Mouse (Mus musculus): ENCODE measurements at regions not wholly inside any gene's neighbourhood (a gene's known extent, or its start where the extent isn't known, plus 50 kb on each side); places are given as distances from the start of the nearest gene placed in this dataset.

DNA sequence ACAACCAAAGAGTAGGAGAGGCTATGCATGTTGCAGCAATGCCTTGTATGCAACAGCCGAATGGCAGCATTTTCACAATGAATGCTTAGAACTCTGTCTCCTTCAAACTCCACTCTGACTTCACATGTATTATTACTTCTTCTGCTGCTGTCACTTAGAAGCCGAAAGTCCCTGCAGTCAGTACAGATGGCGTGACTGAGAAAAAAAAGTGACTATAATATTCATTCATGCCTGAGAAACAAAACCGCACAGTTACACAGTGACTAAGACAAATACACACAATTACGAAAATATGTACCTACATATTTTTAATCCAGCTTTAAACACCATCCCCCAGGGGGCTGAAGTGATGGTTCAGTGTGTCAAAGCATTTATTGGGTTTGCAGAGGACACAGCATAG is 154.8 kb upstream of the Pitx2 start:
- DNase-seq: no peak

DNA sequence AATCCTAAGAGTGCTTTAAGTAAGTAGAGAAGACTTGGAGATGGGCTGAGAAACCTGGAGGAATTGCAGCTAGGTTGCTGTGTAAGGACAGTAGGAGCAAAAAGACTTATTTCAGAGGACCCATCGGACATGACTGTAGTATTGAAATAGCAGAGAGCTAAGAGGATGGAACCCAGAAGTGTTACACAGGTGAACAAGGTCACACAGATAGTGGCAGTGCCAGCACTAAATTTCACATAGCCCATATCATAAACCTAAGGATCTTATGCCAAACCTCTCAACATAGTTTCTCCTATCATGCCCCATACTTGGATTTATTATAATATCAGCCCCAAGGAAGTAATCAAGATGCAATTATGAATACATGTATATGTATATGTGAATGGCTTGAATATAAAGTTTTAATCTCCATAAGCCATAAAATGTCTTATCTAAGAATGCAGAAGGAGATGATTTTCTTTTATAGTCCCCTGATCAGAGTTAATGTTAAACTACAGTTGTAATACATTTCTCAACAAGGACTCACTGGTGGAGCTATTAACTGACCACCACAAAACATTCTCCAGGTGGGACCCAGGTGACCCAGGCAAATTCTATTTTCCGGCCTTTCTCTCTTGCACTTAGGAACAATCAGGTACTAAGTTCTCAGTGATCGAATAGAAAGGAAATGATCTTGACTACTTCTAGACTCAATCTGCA is 149.6 kb upstream of the Pitx2 start:
- DNase-seq: no peak

DNA sequence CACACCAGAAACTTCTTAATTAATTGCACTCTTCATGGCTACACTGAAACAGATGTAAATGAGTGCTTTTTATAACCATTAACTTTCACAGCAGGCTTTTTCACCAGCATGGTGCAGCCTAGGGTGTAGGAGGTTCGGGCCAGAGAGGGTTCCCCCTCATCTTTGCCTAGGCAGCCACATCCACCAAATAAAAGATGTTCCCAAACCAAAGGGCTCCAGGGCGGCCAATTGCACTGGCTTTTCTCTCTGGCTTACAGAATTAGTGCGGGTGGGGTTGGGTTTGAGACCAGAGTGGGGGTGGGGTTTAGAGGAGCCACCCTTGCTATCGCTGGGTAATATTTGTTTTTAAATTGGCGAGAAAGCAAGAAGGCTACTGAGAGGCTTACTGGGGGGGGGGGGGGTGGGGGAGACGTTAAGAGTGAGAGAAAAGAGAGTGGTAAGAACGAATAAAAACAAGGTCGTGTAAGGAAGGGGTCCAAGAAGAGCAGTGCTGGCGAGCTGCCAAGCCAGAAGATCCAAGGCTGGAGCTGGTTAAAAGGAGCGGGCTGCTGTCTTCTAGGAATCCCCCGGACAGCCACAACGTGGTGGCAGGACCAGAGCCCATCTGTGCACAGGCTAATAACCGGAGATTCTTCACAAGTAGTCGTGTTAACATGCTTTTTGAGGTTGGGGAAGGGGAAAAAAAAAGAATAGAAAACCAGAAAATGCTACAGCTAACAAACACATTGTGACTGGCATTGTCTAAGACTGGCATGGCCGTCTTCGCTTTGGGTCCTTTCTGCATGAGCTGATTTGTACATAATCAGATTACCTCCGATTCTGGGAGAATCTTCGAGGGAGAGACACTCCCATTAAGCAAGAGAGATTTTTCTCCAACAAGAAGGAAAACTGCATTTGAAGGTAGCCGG is 134.0 kb upstream of the Pitx2 start:
- peak in 1 of 2 experiments; percentile 3 for DNase-seq

DNA sequence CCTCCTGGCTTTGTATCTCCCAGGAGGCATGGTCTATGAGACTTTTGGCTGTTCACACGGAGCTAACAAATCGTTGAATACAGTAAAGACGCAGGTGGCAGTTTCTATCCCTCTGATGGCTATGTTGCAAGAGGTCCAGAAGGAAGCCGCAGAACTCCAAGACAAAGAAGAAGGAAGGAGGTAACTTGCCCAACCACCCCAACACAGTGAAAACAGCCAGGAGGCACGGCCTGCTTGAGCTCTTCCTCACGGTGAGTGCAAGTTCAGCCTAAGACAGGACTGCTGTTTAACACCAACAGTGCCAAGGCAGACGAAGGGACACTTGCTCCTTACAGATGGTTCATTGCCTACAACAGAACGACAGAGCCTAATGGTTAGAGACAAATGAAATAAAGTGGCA is 130.0 kb upstream of the Pitx2 start:
- DNase-seq: no peak

DNA sequence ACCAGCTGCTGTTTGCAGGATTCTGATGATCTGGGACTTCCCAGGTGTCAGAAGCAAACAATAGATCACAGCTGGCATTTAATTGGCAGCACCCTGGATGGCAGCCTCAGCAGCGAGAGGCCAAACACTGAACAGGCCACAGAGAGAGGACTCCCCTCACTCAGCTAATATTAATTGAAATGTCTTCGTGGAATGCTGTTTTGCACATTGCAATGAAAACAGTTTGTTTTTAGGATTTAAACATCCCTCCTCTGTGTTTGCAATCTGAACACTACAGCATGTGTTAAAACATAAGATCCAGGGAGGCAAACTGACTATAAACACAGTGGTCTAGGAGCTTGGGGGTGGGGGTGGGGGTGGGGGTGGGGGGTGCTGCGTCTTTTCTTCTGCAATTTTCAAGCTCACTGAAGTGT is 129.2 kb upstream of the Pitx2 start:
- DNase-seq: no peak

DNA sequence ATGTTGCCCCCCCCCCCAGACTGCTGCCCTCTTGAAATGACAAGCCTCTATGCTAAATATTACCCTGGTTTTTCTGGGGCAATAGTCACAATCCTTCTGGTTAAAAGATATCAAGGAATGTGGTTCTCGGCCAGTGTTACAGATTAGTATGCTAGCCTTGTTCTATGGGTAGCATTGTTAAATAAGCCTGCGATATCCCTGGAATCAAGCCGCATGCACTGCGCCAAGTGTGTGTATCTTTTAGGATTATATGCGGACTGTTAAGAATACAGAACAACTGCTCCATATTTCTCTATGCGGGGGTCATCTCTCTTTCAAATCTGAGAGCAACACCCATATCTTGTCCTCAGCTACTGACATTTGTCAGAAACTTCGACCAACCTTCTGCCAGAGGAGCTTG is 128.7 kb upstream of the Pitx2 start:
- no peak for DNase-seq

DNA sequence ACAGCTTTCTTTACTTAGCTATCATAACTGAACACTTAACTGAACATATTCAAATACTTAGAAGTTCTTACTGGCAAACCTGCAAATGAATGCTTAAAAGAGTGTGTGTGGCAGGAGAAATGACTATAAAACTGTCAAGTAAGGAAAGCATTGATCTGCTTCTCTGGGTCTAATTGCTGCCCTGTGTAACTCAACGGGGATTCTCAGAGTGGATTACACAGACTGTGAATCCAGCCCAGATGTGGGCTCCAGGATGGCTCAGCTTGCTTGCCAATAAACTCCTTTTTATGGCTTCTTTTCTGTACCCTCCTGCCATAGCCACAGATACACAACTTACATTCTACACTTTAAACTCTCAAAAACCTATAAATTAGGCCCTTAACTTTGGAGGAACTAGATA is 123.3 kb upstream of the Pitx2 start:
- DNase-seq: no peak

DNA sequence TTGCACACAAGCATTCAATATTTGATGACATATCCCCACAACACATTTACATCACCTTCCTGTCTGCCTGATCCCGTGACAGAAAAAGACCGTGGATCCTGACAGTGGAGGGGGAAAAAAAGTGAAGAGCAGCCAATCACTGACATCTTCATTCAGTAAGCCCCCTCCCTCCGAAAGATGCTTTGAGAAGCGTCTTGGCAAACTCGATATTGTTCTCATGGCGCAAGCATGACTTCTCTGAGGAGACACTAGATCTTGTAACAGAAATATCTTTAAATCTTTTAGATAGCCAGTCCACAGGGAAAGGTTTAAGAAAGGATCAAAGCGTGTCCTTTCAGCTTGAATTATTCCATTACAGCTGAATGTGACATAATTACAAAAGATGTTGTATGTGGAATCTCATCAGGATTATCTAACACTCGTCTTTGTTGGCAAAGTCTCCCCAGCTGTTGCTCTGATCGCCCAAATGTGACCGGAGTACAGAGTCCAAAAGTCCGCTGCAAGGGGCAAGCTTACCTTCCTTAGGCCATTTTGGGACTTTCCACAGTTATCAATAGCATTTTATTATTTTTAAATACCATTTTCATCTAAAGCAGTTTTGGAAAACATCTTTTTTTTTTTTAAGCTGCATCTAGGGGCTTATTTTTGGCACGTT is 95.8 kb upstream of the Pitx2 start:
- peak; percentile 10 to 51 for DNase-seq

DNA sequence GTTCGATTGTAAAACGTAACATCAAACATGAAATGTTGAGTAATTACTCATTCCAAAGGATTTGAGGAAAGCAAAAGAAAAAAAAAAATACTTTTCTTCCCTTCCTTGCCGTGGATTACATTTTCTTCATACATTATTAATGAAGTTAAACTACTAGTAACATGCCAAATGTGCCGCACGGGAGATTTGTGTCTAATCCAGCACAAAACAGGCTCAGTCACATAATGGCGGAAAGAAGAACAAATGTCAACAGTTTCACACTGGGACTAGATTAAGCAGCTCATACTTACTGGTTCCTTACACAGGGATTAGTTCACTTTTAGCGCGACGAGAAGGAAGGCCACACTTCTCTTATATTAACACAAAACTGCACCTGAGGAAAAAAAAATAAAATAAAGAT is 94.9 kb upstream of the Pitx2 start:
- DNase-seq: no peak

DNA sequence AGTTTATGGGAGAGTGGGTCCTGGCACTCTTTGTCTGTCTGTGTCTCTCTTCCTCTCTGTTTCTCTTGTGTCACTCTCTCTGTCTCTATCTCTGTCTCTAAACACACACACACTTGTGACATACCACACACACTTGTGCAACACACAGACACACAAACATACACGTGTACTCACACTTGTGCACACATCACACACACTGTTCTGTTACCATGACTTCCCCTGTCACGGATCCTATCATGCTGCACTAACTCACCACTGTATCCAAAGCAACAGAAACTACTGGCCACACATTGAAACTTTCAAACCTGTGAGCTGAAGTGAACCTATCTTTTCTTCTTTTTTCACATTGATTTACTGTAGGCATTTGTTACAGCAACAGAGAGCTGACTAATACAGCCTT is 93.5 kb upstream of the Pitx2 start:
- no peak for DNase-seq

DNA sequence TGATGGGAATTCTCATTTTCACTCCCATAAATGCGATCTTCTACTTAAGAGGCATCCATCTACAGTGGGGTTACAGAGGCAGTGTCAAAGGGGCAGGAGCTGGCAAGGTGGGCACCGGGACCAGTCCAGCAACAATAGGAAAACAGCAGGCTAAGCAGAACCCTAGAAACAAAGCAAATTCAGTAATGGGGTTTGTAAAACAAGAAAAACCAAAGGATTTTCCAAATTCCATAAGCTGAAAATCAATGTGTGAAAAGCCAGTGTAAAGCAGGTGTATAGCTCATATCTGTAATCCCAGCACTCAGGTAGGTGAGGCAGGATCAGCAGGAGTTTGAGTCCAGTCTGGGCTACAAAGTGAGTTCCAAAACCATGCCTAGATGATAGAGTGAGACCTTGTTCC is 69.2 kb upstream of the Pitx2 start:
- no peak for DNase-seq

DNA sequence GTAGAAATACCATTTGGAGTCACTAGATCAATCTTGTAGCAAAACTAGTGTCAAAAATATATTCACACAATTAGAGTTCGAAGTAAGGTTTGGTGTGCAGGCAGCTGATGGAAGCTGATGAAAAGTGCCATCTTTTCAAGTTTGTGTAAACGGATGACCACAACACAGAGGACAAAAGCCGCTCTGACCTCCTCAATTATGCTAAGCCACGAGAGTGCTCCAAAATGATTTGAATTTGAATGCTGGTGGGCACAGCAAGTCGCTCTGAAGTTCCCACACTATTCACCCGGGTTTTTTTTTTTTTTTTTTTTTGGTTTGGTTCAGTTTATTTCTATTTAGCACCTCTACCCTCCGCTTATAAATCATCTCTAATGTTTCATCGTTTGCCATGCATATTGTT is 68.5 kb upstream of the Pitx2 start:
- DNase-seq: no peak

DNA sequence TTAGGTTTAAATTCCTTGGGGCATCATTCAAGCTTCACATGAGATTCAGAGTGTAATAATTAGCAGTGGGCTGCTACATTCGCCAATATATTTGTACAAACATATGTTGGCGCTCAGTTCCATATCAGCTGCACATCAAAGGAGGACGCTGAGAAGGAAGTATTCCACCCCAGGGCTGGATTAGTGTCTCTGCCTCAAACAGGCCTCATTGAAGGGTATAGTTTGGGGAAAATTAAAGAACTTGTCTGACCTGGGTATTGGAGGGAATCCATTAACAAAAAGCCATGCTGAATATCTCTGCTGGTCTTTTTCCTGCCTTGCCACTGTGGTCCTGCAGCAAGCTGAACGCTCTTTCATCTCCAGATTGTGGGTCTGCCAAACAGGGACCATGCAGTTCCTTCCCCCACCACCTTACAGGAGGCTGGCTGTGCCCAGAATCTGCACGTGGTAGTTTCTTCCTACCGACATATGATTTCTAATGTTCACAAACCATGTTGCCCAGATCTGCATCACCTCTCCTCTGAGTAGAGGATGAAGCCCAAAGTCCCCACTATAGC is 67.7 kb upstream of the Pitx2 start:
- no peak for DNase-seq

Measured in kidney, postnatal 36 days (tissue).